Mouse (Mus musculus): Measurements from ENCODE around the gene Ttyh2. TPM values are rescaled to one million over a fixed set of nuclear protein-coding genes. Genes with fewer than 3 reads are reported as not detected.

Gene Ttyh2
- 2.2 TPM for polyA plus RNA-seq (2017; shearing (Covaris generic))

DNA sequence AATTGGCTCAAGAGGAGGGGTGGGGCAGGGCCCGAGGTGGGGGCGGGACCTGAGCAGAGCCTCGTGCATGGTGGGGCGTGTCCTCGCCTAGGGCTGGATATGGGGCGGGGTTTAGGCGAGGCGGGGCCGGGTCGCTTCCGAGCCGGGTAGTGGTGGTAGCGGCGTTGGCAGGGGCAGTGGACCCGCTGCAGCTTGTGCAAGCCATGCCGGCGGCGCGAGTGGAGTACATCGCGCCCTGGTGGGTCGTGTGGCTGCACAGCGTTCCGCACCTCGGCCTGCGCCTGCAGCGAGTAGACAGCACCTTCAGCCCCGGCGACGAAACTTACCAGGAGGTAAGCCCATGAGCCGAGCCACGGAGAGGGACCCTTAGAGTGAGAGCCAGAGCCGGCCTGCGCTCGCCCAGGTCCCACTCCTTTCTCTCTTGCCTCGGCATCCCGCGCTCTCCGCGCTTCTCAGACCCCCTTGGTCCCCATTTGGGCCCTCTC lies at the start of gene Ttyh2:
Gene Ttyh2, plus strand, starts transcription at position 91 of the 485 bp plus-strand sequence.

DNA sequence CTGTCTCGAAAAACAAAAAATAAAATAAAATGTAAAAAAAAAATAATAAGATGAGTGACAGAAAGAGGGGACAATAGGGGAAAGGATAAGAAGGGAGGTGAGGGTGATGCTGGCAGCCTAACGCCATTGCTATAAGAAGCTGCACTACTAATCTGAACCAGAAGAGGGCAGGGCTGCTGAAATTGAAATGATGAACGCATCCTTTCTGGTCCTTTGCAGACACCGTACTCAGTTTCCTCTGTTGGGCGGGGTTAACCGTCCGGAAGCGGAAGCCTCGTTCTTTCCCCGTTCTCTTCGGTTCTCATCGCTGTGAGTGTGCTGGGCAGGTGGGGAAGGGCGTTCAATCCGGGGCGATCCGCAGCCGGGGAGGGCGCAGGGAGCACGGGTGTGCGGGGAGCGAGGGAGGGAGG lies 6.9 kb upstream of the Ttyh2 start, which contains the start of gene Rpl38:
Gene Rpl38, plus strand, starts transcription at position 224 of the 410 bp plus-strand sequence.

DNA sequence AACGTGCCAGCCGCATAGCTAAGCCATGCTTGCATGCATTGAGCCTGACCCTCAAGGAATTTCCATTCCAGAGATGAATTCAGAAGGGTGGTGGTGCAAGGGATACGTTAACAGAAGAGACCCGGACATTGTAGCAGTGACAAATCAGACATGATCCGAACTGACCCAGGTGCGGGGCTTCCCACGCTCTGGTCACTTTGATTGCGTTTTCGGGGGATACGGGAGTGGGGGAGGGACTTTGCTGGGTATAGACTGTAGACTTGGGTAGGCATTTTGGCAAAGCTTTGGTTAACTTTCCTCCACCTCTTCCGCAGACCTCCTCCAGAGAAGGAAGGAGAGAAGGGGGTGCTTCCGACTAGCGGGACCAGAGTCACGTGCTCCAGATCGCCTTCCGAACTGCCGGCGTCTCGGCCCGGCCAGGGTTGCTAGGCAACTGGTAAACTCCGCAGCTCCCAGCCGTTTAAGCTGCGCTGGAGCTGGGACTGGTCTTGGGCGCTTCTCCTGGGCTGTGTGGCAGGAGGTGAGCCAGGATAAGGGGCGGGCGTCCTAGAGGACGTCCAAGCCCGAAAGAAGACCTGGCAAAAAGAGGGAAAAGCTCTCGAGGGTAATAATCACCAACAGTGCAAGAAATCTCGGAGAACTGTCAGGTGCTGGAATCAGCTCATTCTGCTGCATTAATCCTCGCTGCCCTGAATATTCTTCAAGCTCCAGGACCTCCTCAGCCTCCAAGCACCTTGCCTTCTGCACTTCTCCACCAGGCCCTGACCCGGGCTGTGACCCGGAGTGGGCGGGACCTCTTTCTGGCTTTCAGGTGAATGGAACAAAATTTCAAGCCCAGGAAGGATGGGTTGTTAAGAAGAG lies 52.0 kb downstream of the Ttyh2 start, which contains the start of gene Dnaic2:
Gene Dnaic2, plus strand, starts transcription at position 444 of the 861 bp plus-strand sequence.

DNA sequence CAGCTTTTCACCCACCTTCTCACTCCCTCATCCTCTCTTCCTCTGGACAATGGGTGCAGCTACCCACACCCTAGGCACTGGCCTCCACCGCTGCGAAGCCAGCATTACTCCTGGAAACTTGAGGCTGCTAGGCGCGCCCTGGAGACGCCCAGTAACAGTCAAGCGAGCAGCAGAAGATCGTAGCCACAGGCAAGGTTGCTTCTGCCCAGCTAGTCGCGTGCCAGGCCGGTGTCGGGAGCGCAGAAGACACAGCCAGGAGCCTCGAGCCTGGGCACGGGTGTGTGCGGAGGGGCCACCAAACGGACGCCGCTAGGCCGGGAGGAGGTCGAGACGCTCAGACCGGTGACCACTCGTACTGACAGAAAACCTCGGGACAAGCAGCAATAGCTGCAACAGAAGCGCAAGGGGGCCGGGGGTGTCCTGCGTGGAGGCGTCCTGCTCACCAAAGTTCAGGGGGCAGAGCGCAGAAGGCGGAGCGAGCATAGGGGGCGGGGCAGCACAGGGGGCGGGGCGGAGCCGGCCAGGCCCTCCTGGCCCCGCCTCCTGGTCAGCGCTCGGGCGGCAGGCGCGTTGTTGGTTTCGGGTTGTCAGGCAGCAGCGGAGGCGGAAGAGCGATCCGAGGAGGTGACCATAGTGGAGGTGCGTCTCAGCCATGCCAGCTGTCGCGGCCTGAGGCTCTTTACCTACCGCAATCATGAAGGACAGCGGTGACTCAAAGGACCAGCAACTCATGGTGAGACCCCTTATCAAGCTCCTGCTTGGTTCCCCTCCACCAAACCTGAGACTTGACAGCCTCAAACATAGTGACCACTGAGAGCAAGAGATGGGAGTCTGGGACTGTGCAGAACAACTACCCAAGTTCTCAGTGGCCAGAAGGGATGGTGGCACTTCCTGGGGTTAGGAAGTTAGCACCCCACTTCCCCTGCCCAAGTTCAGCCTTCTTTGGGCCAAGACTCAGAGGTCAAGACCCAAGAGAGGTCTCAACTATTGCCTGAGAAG lies 89.9 kb downstream of the Ttyh2 start, which contains the start of gene Kif19a:
Gene Kif19a, plus strand, starts transcription at position 569 of the 999 bp plus-strand sequence.

Other genes starting within 250 kb of the Ttyh2 start
- gene Rpl38, start 6.9 kb upstream of the Ttyh2 start, polyA plus RNA-seq (2017; shearing (Covaris generic)) = 722 TPM
- not detected for gene Dnaic2, start 52.0 kb downstream of the Ttyh2 start, polyA plus RNA-seq (2017; shearing (Covaris generic))
- gene Kif19a, start 90.0 kb downstream of the Ttyh2 start, polyA plus RNA-seq (2017; shearing (Covaris generic)) = 0.25 TPM
- gene Btbd17, start 120.5 kb downstream of the Ttyh2 start, polyA plus RNA-seq (2017; shearing (Covaris generic)) = not detected
- not detected for gene Gpr142, start 123.5 kb downstream of the Ttyh2 start, polyA plus RNA-seq (2017; shearing (Covaris generic))
- 0.21 TPM for gene Gprc5c, start 175.7 kb downstream of the Ttyh2 start, polyA plus RNA-seq (2017; shearing (Covaris generic))
- 0.41 TPM for gene Cd300a, start 214.6 kb downstream of the Ttyh2 start, polyA plus RNA-seq (2017; shearing (Covaris generic))